Mouse (Mus musculus): ENCODE data around the gene Dyrk1a. TPM values are rescaled to one million over a fixed set of nuclear protein-coding genes. Genes with fewer than 3 reads are reported as not detected.

Dyrk1a gene
- polyA plus RNA-seq, 1 experiment from 2014 or later: 7.7 TPM

DNA sequence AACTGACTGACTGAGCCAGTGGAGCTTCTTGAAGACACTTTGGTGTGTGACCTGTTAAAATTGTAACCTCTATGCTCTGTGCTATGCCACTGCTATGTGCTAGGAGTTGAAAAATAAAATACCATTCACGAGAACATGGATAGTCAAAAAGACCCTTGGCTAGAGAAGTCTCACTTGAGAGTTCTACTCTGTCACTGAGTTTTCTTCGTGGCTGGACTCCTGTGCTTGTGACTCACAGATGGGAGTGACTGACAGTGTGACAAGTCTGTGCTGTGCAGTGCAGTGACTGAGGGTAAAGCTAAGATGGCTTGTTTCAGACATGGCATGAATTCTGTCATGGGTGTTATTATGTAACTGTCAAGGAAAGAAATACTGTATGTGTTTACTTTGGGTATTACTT, 2.6 kb downstream of the Dyrk1a start:
- TF ChIP-seq CTCF (IDR thresholded peaks at IDR 0.05) (no peak), EP300 (IDR thresholded peaks at IDR 0.05) (no peak)
- peak overlapping the region; percentile 38; the same call in 1 of the 2 replicates for H3K27ac ChIP-seq (ENCODE audit: low read length)
- H3K4me3 ChIP-seq (ENCODE audit: low read depth, low read length): no peak overlapping the region
- peaks cover 13% of the 10 kb centered on the region for H3K4me1 ChIP-seq (ENCODE audit: insufficient read depth, low read depth, low read length)
- peak overlapping the region; percentile 25; the same call in 1 of the 2 replicates for H3K4me2 ChIP-seq (replicated peaks; ENCODE audit: low read depth, low read length)
- H3K9me3 ChIP-seq (ENCODE audit: low read length): no peaks in the 10 kb centered on the region
- WGBS: 12% methylated on average over 2 of the region's 2 CpGs
- H3K27me3 ChIP-seq (replicated peaks; ENCODE audit: insufficient read depth, low read length): no peaks in the 10 kb centered on the region
- H3K36me3 ChIP-seq (ENCODE audit: insufficient read depth, low read length): no peaks in the 10 kb centered on the region
- ATAC-seq: no peak
- no peak overlapping the region for H3K9ac ChIP-seq (replicated peaks; ENCODE audit: low read depth)
- peak; percentile 55 for DNase-seq (ENCODE audit: low spot score)

DNA sequence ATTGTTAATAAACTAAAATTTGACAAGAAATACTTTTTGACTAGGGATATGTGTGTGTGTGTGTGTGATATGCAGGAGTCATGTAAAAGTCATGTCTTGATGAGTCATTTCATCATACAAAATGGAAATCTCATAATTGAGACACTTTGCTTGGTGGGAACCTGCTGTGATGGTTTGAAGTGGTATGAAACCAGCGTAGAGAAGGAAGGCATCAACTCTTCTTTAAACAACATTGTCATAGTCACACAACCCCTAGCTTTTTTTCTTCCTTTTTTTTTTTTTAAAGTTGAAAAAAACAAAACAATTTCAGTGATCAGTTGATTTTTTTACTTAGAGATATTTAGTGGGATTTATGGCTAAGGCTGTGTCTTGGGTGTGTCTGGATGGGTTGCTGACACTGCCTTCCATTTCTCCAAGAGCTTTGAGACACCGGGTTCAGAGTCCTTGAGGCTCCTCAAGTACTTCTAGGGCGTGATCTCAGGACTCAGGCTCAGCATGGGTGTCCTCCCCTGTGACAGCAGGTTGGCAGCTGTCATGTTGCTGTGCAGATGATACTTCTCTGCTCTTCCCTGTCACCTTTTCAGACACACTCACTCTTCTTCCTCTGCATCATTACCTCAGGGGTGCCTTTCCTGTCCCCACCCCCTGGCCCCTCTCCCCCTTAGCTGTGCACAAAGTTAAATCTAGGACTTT, 4.4 kb downstream of the Dyrk1a start:
- Histone ChIP-seq H3K4me2 (replicated peaks; ENCODE audit: low read depth, low read length) (no peak overlapping the region), H3K27ac (ENCODE audit: low read length) (no peak overlapping the region), H3K36me3 (ENCODE audit: insufficient read depth, low read length) (no peaks in the 10 kb centered on the region), H3K9ac (replicated peaks; ENCODE audit: low read depth) (no peak overlapping the region), H3K27me3 (replicated peaks; ENCODE audit: insufficient read depth, low read length) (no peaks in the 10 kb centered on the region), H3K4me3 (ENCODE audit: low read depth, low read length) (no peak overlapping the region), H3K9me3 (ENCODE audit: low read length) (no peaks in the 10 kb centered on the region), H3K4me1 (ENCODE audit: insufficient read depth, low read depth, low read length) (peaks cover 17% of the 10 kb centered on the region)
- DNase-seq (ENCODE audit: low spot score) (no peak), ATAC-seq (no peak)
- TF ChIP-seq EP300 (IDR thresholded peaks at IDR 0.05) (no peak), CTCF (IDR thresholded peaks at IDR 0.05) (no peak)
- 67% methylated on average over 3 of the region's 3 CpGs for WGBS

DNA sequence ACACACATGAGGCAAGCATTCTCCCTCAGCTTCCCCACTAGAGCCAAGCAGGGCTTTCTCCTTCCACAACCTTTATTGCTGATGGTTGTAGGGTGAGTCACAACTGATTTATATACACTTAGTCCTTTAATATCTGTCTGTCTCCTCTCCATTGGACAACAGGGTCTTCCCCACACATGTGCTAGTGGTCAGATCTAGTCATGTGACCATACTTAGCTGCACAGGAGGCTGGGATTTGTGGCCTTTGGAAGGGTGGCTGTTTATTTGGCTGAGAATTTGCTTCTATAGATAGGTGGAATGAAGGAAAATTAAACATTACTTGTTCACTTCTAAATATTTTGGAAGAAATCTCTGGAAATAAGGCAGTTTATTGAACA, 4.9 kb downstream of the Dyrk1a start:
- TF ChIP-seq EP300 (IDR thresholded peaks at IDR 0.05) (no peak), CTCF (IDR thresholded peaks at IDR 0.05) (no peak)
- Histone ChIP-seq H3K36me3 (ENCODE audit: insufficient read depth, low read length) (no peaks in the 10 kb centered on the region), H3K27ac (ENCODE audit: low read length) (no peak overlapping the region), H3K9ac (replicated peaks; ENCODE audit: low read depth) (no peak overlapping the region), H3K9me3 (ENCODE audit: low read length) (no peaks in the 10 kb centered on the region), H3K4me2 (replicated peaks; ENCODE audit: low read depth, low read length) (no peak overlapping the region), H3K27me3 (replicated peaks; ENCODE audit: insufficient read depth, low read length) (no peaks in the 10 kb centered on the region), H3K4me3 (ENCODE audit: low read depth, low read length) (no peak overlapping the region), H3K4me1 (ENCODE audit: insufficient read depth, low read depth, low read length) (peaks cover 18% of the 10 kb centered on the region)
- DNase-seq (ENCODE audit: low spot score) (no peak), ATAC-seq (no peak)

DNA sequence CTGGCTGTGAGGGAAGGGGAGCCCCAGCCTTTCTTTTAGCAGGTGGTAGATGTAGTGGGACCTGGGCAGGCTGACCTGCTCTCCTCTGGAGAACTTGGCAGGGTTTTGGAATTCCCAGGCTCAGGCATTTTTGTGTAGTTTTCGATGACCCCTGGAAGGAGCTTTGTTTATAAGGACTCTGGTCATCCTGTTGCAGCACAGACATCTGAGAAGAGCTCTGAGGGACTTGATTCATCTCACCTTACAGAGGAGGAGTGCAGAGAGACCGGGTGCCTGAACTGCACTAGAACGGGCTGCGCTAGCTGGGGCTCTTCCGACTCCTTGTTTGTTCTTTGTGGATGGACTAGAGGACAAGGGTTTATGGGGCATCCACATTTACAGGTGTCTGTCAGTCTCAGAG, 5.9 kb downstream of the Dyrk1a start:
- H3K27ac ChIP-seq (ENCODE audit: low read length): no peak overlapping the region
- ATAC-seq (no peak), DNase-seq (ENCODE audit: low spot score) (no peak)
- H3K9me3 ChIP-seq (ENCODE audit: low read length): no peaks in the 10 kb centered on the region
- H3K4me2 ChIP-seq (replicated peaks; ENCODE audit: low read depth, low read length): no peak overlapping the region
- H3K9ac ChIP-seq (replicated peaks; ENCODE audit: low read depth): no peak overlapping the region
- H3K4me3 ChIP-seq (ENCODE audit: low read depth, low read length): no peak overlapping the region
- no peaks in the 10 kb centered on the region for H3K36me3 ChIP-seq (ENCODE audit: insufficient read depth, low read length)
- peaks cover 19% of the 10 kb centered on the region for H3K4me1 ChIP-seq (ENCODE audit: insufficient read depth, low read depth, low read length)
- H3K27me3 ChIP-seq (replicated peaks; ENCODE audit: insufficient read depth, low read length): no peaks in the 10 kb centered on the region
- TF ChIP-seq EP300 (IDR thresholded peaks at IDR 0.05) (no peak), CTCF (IDR thresholded peaks at IDR 0.05) (no peak)
- 35% methylated on average over 5 of the region's 5 CpGs for whole genome bisulfite sequencing

DNA sequence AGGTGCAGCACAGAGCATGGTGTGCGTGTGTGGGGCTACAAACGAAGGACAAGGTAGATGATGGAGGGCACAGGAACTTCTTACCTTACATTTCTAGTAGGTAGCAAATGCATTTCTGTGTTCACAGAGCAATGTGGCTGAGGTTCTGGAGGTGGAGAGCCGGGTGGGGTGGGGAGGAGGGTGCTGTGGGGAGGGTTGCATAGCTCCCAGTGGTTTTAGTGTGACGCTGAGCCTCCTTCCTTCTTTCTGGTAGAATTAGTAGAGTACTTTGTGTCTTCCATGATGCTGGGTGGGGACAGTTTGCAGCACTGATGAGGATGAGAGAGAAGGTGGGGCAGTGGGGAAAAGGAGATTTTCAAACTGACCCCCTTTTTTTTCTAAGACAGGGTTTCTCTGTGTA, 9.5 kb downstream of the Dyrk1a start:
- DNase-seq (ENCODE audit: low spot score) (no peak), ATAC-seq (no peak)
- Histone ChIP-seq H3K4me1 (ENCODE audit: insufficient read depth, low read depth, low read length) (peaks cover 12% of the 10 kb centered on the region), H3K27me3 (replicated peaks; ENCODE audit: insufficient read depth, low read length) (no peaks in the 10 kb centered on the region), H3K4me2 (replicated peaks; ENCODE audit: low read depth, low read length) (no peak overlapping the region), H3K9me3 (ENCODE audit: low read length) (no peaks in the 10 kb centered on the region), H3K36me3 (ENCODE audit: insufficient read depth, low read length) (no peaks in the 10 kb centered on the region), H3K9ac (replicated peaks; ENCODE audit: low read depth) (no peak overlapping the region), H3K4me3 (ENCODE audit: low read depth, low read length) (no peak overlapping the region), H3K27ac (ENCODE audit: low read length) (no peak overlapping the region)
- TF ChIP-seq CTCF (IDR thresholded peaks at IDR 0.05) (no peak), EP300 (IDR thresholded peaks at IDR 0.05) (no peak)
- 96% methylated on average over 4 of the region's 4 CpGs for WGBS

DNA sequence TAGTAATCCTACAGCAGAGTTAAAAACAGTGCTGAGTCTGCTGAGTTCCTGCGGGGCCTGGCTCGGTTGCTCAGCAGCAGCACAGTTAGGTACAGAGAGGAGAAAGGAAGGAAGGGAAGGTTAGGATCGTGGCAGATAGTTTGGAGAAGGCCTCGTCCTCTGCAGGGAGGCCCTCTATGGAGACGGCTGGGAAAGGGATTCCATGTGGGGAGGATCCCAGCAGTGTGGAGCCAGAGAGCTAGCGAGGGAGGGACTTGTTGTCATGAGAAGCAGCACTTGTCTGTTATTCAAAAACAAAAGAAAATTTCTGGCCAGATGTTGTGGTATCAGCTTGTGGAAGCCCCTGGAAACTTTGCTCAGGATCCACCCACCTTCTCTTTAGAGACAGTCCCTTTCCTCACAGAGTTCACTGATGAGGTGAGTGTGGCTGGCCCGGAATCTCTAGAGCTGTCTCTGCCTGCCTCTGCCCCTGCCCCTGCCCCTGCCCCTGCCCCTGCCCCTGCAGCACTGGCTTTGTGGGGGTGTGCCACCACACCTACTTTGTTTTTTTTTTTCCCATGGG, 11.1 kb downstream of the Dyrk1a start:
- 12% methylated on average over 7 of the region's 7 CpGs for WGBS
- H3K9ac ChIP-seq (replicated peaks; ENCODE audit: low read depth): no peak overlapping the region
- H3K4me1 ChIP-seq (ENCODE audit: insufficient read depth, low read depth, low read length): peaks cover 9% of the 10 kb centered on the region
- TF ChIP-seq EP300 (IDR thresholded peaks at IDR 0.05) (no peak), CTCF (IDR thresholded peaks at IDR 0.05) (no peak)
- H3K27me3 ChIP-seq (replicated peaks; ENCODE audit: insufficient read depth, low read length): no peaks in the 10 kb centered on the region
- H3K9me3 ChIP-seq (ENCODE audit: low read length): no peaks in the 10 kb centered on the region
- no peak overlapping the region for H3K4me2 ChIP-seq (replicated peaks; ENCODE audit: low read depth, low read length)
- peak; percentile 49 for DNase-seq (ENCODE audit: low spot score)
- H3K36me3 ChIP-seq (ENCODE audit: insufficient read depth, low read length): no peaks in the 10 kb centered on the region
- ATAC-seq: peak; percentile 52
- H3K4me3 ChIP-seq (ENCODE audit: low read depth, low read length): no peak overlapping the region
- no peak overlapping the region for H3K27ac ChIP-seq (ENCODE audit: low read length)

All from lung, postnatal 0 days (tissue).